Mouse (Mus musculus) mature B cell (primary cell): ENCODE measurements around the gene Vmn2r94.

Experiments
- in situ Hi-C: fragments of 300-500 bp; cut with MboI; formaldehyde crosslinking; loops from 2 replicates; pipeline ENCODE4 v1.14.3; 2019

Gene Vmn2r94

GRCm38 (mm10) chr17:18277656-18278055 lies at the start of gene Vmn2r94:
Gene Vmn2r94, minus strand, starts transcription at chr17:18277756.
- in situ Hi-C loops: no loop called here

- in situ Hi-C loops: no loop called here
These were observed 45.5 kb upstream of the Vmn2r94 start for GRCm38 (mm10) chr17:18323031-18323430.

- in situ Hi-C loops: no loop called here
These were observed 20.2 kb upstream of the Vmn2r94 start, which contains the start of gene Vmn2r93 for GRCm38 (mm10) chr17:18297799-18298198. Gene Vmn2r93, plus strand, starts transcription at chr17:18298099.

- in situ Hi-C loops: no loop called here
These were observed 40.6 kb downstream of the Vmn2r94 start for GRCm38 (mm10) chr17:18236931-18237330.

- in situ Hi-C loops: no loop called here
These were observed 45.6 kb downstream of the Vmn2r94 start for GRCm38 (mm10) chr17:18231996-18232395.

- in situ Hi-C loops: no loop called here
These were observed 56.3 kb downstream of the Vmn2r94 start for GRCm38 (mm10) chr17:18221300-18221699.
